Mouse (Mus musculus) right cerebral cortex, postnatal 36 days (tissue): ENCODE results near the gene Qrfp.

ENCODE experiments used
- DNase-seq, 2 experiments: peaks; one replicate each; pipeline ENCODE4 v3.0.0; 2022; ENCODE audit warnings: low spot score in 2 of 2, mixed read lengths in 1 of 2

The Qrfp gene

GRCm38 (mm10) chr2:31815367-31815766, 5.0 kb upstream of the Qrfp start:
- peak in 1 of 2 experiments; percentile 48 for DNase-seq

DNA sequence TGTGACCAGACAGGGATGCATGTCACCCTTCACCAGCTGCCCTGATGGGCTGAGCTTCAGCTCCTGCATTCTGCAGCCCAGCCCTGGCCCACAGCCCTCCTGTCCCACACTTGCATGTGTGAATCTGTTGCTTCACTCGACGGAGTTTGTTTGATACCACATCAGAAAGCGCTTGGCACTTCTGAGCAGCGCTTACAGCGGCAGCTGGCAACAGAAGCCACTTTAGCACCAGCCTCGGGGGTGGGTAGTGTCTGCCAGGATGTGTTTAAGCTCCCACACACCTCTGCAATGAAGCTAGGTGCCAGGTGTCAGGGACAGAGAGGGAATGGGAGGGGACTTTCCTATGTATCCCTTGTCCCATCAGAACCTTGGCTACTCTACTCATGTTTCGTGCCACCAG, 4.3 kb upstream of the Qrfp start:
- peak; percentile 57 to 58 for DNase-seq

GRCm38 (mm10) chr2:31813641-31814040, 3.3 kb upstream of the Qrfp start:
- DNase-seq = no peak

GRCm38 (mm10) chr2:31811086-31811958, 942 bp upstream of the Qrfp start:
- DNase-seq = no peak

- no peak for DNase-seq
Measured at GRCm38 (mm10) chr2:31809358-31809740, 1.0 kb downstream of the Qrfp start.

GRCm38 (mm10) chr2:31808410-31809357, 1.7 kb downstream of the Qrfp start:
- no peak for DNase-seq

- DNase-seq = no peak
Measured at GRCm38 (mm10) chr2:31806639-31807382, 3.6 kb downstream of the Qrfp start.

DNA sequence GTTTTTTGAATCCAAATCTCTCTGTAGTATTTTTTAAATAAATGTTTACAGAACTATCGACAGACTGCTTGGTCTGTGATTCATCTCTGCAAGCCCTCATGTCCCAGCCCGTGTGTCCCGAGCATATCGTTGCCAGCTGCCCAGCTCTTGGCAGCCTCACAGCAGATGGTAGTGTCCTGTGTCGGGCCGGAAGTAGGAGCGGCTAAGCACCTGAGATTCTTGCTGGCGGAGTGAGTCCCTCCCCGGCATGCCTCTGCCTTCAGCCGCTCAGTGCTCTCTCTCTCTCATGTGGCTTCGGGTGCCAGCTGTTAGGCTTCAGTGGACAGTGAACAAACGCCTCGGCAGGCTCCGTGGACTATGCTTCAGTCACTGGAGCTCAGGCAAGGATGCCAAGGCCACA, 6.9 kb downstream of the Qrfp start:
- no peak for DNase-seq

DNA sequence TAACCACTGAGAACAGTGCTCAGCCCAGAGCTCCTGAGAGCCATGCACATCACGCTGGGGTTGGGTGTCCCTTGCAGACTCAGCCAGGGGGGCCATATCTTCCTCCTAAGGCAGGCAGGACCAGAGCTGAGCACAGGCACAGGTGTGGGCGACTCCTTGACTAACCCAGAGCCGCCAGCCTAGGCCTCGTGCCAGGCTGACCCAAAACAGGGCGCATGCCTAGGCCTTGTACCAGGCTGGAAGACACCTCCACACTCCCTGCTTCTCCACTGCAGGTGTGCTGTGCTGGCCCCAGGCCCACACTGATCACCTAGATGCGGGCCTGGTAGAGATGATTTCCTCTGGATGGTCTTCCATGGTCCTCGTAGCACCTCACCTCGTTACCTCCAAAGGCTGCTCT, 7.6 kb downstream of the Qrfp start:
- DNase-seq = no peak

DNA sequence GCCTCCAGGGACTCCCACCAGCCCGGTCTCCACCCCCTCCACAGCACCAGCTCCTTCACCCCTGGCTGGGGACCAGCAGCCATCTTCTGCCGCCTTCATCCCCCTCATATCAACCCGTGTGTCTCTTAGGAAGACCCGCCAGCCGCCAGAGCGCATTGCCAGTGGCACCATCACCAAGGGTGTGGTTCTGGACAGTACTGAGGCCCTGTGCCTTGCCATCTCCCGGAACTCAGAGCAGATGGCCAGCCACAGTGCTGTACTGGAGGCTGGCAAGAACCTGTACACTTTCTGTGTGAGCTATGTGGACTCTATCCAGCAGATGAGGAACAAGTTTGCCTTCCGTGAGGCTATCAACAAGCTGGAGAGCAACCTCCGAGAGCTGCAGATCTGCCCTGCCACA, 9.0 kb downstream of the Qrfp start:
- no peak for DNase-seq

- no peak for DNase-seq
Measured at GRCm38 (mm10) chr2:31796943-31797342, 13.4 kb downstream of the Qrfp start.

GRCm38 (mm10) chr2:31792611-31793010, 17.8 kb downstream of the Qrfp start:
- DNase-seq = no peak

GRCm38 (mm10) chr2:31791260-31791659, 19.1 kb downstream of the Qrfp start:
- DNase-seq = no peak

GRCm38 (mm10) chr2:31790728-31791251, 19.6 kb downstream of the Qrfp start:
- DNase-seq = no peak

GRCm38 (mm10) chr2:31789215-31789614, 21.2 kb downstream of the Qrfp start:
- DNase-seq = no peak

DNA sequence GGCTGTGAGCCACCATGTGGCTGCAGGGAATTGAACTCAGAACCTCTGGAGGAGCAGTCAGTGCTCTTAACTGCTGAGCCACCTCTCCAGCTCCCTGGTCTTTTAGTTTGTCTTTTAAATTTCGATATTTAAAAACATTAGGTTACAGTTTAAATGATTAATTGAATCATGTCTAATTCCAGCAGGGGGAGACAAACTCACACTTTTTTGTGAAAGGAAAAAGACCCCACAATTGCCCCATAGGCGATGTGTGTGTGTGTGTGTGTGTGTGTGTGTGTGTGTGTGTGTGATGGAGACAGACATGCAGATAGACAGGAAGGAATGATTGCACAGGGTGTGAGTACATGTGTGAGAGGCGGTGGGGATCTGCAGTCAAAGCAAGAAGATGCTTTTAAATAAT, 22.2 kb downstream of the Qrfp start:
- no peak for DNase-seq

DNA sequence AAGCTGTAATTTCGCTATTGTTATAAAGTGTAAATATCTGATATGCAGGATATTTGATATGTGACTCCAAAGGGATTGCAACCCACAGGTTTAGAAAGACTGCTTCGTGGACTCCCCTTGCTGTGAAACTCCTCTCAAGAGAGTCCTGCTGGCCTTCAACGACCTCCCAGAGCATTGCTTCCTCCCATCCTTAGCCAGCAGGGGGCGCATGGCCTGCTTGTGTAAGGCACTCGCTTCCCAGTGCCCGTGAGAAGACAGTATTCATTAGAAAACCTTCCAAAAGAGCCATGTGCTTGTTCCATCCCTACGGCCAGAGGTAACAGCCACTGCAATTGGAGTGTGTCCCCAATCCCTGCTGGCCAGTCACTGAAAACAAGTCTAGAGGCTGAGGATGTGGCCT, 23.4 kb downstream of the Qrfp start:
- DNase-seq = peak; percentile 52

GRCm38 (mm10) chr2:31785074-31785473, 25.3 kb downstream of the Qrfp start:
- DNase-seq = peak; percentile 51 to 77

DNA sequence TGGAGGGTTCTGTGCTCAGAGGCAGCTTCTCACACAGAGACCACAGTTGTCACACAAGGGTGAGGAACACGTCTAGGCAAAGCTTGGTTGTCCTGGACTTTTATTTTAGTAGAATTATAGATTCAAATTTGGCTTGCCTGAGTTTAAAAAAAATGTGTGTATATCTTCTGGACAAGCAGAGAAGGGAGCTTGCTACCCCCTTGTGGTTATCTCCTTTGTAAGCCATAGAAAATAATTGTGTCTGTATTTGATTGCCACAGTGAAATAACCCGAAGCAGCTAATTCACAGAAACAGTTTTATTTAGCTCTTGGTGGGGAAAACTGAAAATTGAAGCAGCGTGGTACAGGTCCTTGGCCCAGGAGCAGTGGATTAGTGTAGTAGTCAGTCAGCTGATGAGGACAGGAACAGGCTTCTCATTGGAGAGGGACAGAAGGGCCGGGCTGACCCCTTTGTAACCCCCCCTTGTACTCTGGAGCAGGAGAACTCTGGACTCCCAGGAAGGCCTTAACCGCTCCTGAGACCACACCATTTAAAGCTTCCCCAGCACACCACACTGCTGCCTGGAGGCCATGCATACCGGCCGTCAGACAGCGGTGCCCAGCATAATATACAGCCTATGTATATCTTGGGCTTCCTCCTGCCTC, 27.3 kb downstream of the Qrfp start:
- DNase-seq = no peak

DNA sequence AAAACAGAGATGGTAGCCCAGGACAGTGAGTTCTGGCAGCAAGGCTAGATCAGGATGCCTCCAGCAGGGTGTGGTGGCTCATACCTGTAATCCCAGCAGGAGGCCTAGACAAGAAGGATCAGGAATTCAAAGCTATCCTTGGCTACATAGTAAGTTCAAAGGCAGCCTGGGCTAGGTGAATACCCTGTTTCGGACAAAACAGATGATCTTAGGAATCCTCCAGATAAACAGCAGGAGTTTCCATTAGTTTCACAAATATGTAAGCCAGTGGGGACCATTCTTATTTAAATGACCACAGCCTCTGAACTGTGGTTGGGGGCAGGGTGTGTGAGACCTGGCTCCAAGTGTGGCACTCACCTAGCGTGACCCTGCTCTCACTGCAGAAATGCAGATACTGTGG, 31.1 kb downstream of the Qrfp start:
- no peak for DNase-seq

- DNase-seq = no peak
Measured at GRCm38 (mm10) chr2:31776479-31776878, 33.9 kb downstream of the Qrfp start.
